Mouse (Mus musculus) limb, embryonic 14.5 days (tissue): ENCODE results near the gene Dcst2. TPM values are rescaled to one million over a fixed set of nuclear protein-coding genes. Genes with fewer than 3 reads are reported as not detected.

Experiments used
- ATAC-seq: fragments of 200-750 bp; cut with Nextera tagmentation; 2 replicates; pipeline ENCODE4 v1.8.0; 2017; ENCODE audit warnings: low read depth, moderate number of reproducible peaks, moderate TSS enrichment; ENCODE audit not compliant: low FRiP score
- DNase-seq: peaks from one replicate; pipeline ENCODE4 v3.0.0-alpha.2; 2015; ENCODE audit warnings: low spot score
- H3K27ac ChIP-seq: fragments of 300-500 bp; sonication (generic); replicated peaks from 2 replicates; pipeline ENCODE4 v1.5.1; 2014; ENCODE audit warnings: low read depth, mild to moderate bottlenecking, low read length, moderate library complexity, mixed read lengths
- H3K27me3 ChIP-seq: fragments of 300-500 bp; sonication (generic); 2 replicates; pipeline ENCODE4 v1.6.1; 2014; ENCODE audit warnings: low read length, mixed read lengths; ENCODE audit not compliant: control insufficient read depth, insufficient read depth
- H3K36me3 ChIP-seq: fragments of 300-500 bp; sonication (generic); 2 replicates; pipeline ENCODE4 v1.6.1; 2014; ENCODE audit warnings: mild to moderate bottlenecking, low read length, moderate library complexity, mixed read lengths; ENCODE audit not compliant: control insufficient read depth, insufficient read depth
- H3K4me1 ChIP-seq: fragments of 300-500 bp; sonication (generic); 2 replicates; pipeline ENCODE4 v1.6.1; 2014; ENCODE audit warnings: antibody characterized with exemption, low read length, mixed read lengths; ENCODE audit not compliant: control insufficient read depth, insufficient read depth
- H3K4me2 ChIP-seq: fragments of 300-500 bp; sonication (generic); replicated peaks from 2 replicates; pipeline ENCODE4 v1.6.1; 2014; ENCODE audit warnings: low read depth, mild to moderate bottlenecking, low read length, moderate library complexity; ENCODE audit not compliant: severe bottlenecking
- H3K4me3 ChIP-seq: fragments of 300-500 bp; sonication (generic); replicated peaks from 2 replicates; pipeline ENCODE4 v1.5.1; 2014; ENCODE audit warnings: low read length
- H3K9ac ChIP-seq: fragments of 300-500 bp; sonication (generic); 2 replicates; pipeline ENCODE4 v1.6.1; 2014; ENCODE audit warnings: mild to moderate bottlenecking, low read depth, low read length, moderate library complexity; ENCODE audit not compliant: severe bottlenecking
- H3K9me3 ChIP-seq: fragments of 300-500 bp; sonication (generic); 2 replicates; pipeline ENCODE4 v1.6.1; 2016; ENCODE audit warnings: low read length; ENCODE audit not compliant: control insufficient read depth
- POLR2A ChIP-seq: fragments of 200-500 bp; IDR thresholded peaks from 2 replicates; pipeline ENCODE4 v1.8.0; 2012; ENCODE audit warnings: inconsistent platforms, mild to moderate bottlenecking, moderate library complexity, borderline replicate concordance; ENCODE audit not compliant: insufficient read depth, insufficient read length; ENCODE audit errors: extremely low read depth
- WGBS: fragments of 180-500 bp; shearing (Covaris S2); extraction: QIAGEN DNeasy Blood & Tissue Kit; methylation state at CpG from one replicate; pipeline ENCODE4 v1.1.7; 2014; 5-methylcytosine and 5-hydroxymethylcytosine counted together
- polyA plus RNA-seq, 2 experiments: library from polyadenylated mRNA; depleted of rRNA in 1 of 2; stranded (reverse) in 1 of 2; unstranded in 1 of 2; fragments of >200 nt; fragmentation: Nextera tagmentation in 1 of 2; extraction: Ambion mirVana in 1 of 2; gene quantifications; 2 replicates each; pipeline versions ENCODE4 v1.2.1 to v1.2.3; 2012 to 2014

The Dcst2 gene
- polyA plus RNA-seq, 2 experiments, result 0.26 to 0.63 TPM

GRCm38 (mm10) chr3:89320581-89321182 is 41.1 kb upstream of the Dcst2 start:
- H3K27ac ChIP-seq, result no peak overlapping the region

GRCm38 (mm10) chr3:89321183-89322130 is 40.3 kb upstream of the Dcst2 start:
- Histone ChIP-seq H3K4me2 (peak overlapping the region; percentile 99), H3K4me3 (peak overlapping the region; percentile 71), H3K9ac (peak overlapping the region; percentile 67), H3K4me1 (peaks cover 34% of the 10 kb centered on the region), H3K27me3 (peaks cover 10% of the 10 kb centered on the region), H3K36me3 (no peaks in the 10 kb centered on the region), H3K27ac (no peak overlapping the region), H3K9me3 (no peaks in the 10 kb centered on the region)
- 3% methylated on average over 25 of the region's 66 CpGs for WGBS
- ATAC-seq, result no peak
- TF ChIP-seq POLR2A, result no peak
- no peak for DNase-seq

More at GRCm38 (mm10) chr3:89320581-89321182, 41.1 kb upstream of the Dcst2 start:
- DNase-seq, result peak; percentile 67
- WGBS, result under 1% methylated on average over 24 of the region's 41 CpGs
- Histone ChIP-seq H3K9ac (peak overlapping the region; percentile 67), H3K36me3 (no peaks in the 10 kb centered on the region), H3K4me2 (peak overlapping the region; percentile 99), H3K9me3 (no peaks in the 10 kb centered on the region), H3K4me3 (peak overlapping the region; percentile 71), H3K27me3 (peaks cover 10% of the 10 kb centered on the region), H3K4me1 (peaks cover 42% of the 10 kb centered on the region)
- ATAC-seq, result peak; percentile 21
- TF ChIP-seq POLR2A, result no peak

- H3K4me2 ChIP-seq, result peak overlapping the region; percentile 99
- ATAC-seq, result no peak
- no peaks in the 10 kb centered on the region for H3K9me3 ChIP-seq
- peak overlapping the region; percentile 71 for H3K4me3 ChIP-seq
- 0% methylated on average over 14 of the region's 14 CpGs for WGBS
- peak overlapping the region; percentile 67 for H3K9ac ChIP-seq
- H3K4me1 ChIP-seq, result peaks cover 31% of the 10 kb centered on the region
- H3K36me3 ChIP-seq, result no peaks in the 10 kb centered on the region
- peaks cover 10% of the 10 kb centered on the region for H3K27me3 ChIP-seq
- no peak overlapping the region for H3K27ac ChIP-seq
- TF ChIP-seq POLR2A, result no peak
- DNase-seq, result no peak
Measured at GRCm38 (mm10) chr3:89322131-89322500, 39.7 kb upstream of the Dcst2 start.

GRCm38 (mm10) chr3:89322514-89323165 is 39.1 kb upstream of the Dcst2 start, which contains the start of gene Efna3:
Efna3 (minus strand) TSS chr3:89322965.
- H3K4me1 ChIP-seq, result peaks cover 28% of the 10 kb centered on the region
- peak within 1 kb of the TSS; percentile 58; the same call in 1 of the 2 replicates for H3K27ac ChIP-seq
- H3K27me3 ChIP-seq, result peaks cover 10% of the 10 kb centered on the region
- DNase-seq (peak; percentile 82), ATAC-seq (peak; percentile 68)
- peak within 1 kb of the TSS; percentile 67 for H3K9ac ChIP-seq
- no peaks in the 10 kb centered on the region for H3K36me3 ChIP-seq
- WGBS, result 2% methylated on average over 50 of the region's 53 CpGs
- H3K4me2 ChIP-seq, result peak within 1 kb of the TSS; percentile 99
- peak within 1 kb of the TSS; percentile 71 for H3K4me3 ChIP-seq
- no peaks in the 10 kb centered on the region for H3K9me3 ChIP-seq
- TF ChIP-seq POLR2A, result 0 out of 2 replicates have a peak, but pooled peaks have one; percentile 7

GRCm38 (mm10) chr3:89325882-89326281 is 35.9 kb upstream of the Dcst2 start:
- H3K9me3 ChIP-seq, result no peaks in the 10 kb centered on the region
- peaks cover 14% of the 10 kb centered on the region for H3K4me1 ChIP-seq
- no peaks in the 10 kb centered on the region for H3K36me3 ChIP-seq
- H3K9ac ChIP-seq, result no peak overlapping the region
- H3K4me3 ChIP-seq, result no peak overlapping the region
- ATAC-seq (no peak), DNase-seq (no peak)
- H3K27me3 ChIP-seq, result no peaks in the 10 kb centered on the region
- no peak overlapping the region for H3K27ac ChIP-seq
- WGBS, result 96% methylated on average over 8 of the region's 8 CpGs
- no peak for TF ChIP-seq POLR2A
- no peak overlapping the region for H3K4me2 ChIP-seq
